Mouse (Mus musculus) lung, embryonic 16.5 days (tissue): ENCODE results near the gene Adra1b. TPM values are rescaled to one million over a fixed set of nuclear protein-coding genes. Genes with fewer than 3 reads are reported as not detected.

Experiments used
- ATAC-seq: fragments of 200-750 bp; cut with Nextera tagmentation; 2 replicates; pipeline ENCODE4 v1.8.0; 2017; ENCODE audit warnings: low read depth, mild to moderate bottlenecking, moderate library complexity
- H3K27ac ChIP-seq: fragments of 300-500 bp; sonication (generic); 2 replicates; pipeline ENCODE4 v1.5.1; 2014; ENCODE audit warnings: mild to moderate bottlenecking, control low read depth, low read length
- H3K27me3 ChIP-seq: fragments of 300-500 bp; sonication (generic); 2 replicates; pipeline ENCODE4 v1.6.1; 2014; ENCODE audit warnings: low read depth, low read length, mixed read lengths; ENCODE audit not compliant: control insufficient read depth, insufficient read depth
- H3K36me3 ChIP-seq: fragments of 300-500 bp; sonication (generic); 2 replicates; pipeline ENCODE4 v1.6.1; 2014; ENCODE audit warnings: low read length; ENCODE audit not compliant: control insufficient read depth, insufficient read depth
- H3K4me1 ChIP-seq: fragments of 300-500 bp; sonication (generic); replicated peaks from 2 replicates; pipeline ENCODE4 v1.6.1; 2014; ENCODE audit warnings: low read length, mixed read lengths; ENCODE audit not compliant: control insufficient read depth, insufficient read depth
- H3K4me2 ChIP-seq: fragments of 300-500 bp; sonication (generic); 2 replicates; pipeline ENCODE4 v1.6.1; 2014; ENCODE audit warnings: low read depth, low read length, control low read depth
- H3K4me3 ChIP-seq: fragments of 300-500 bp; sonication (generic); 2 replicates; pipeline ENCODE4 v1.5.1; 2014; ENCODE audit warnings: mild to moderate bottlenecking, low read length, control low read depth
- H3K9ac ChIP-seq: fragments of 300-500 bp; sonication (generic); 2 replicates; pipeline ENCODE4 v1.6.1; 2014; ENCODE audit warnings: low read length, control low read depth
- H3K9me3 ChIP-seq: fragments of 300-500 bp; sonication (generic); 2 replicates; pipeline ENCODE4 v1.6.1; 2016; ENCODE audit warnings: low read length; ENCODE audit not compliant: control insufficient read depth
- WGBS: fragments of 180-500 bp; shearing (Covaris S2); extraction: QIAGEN DNeasy Blood & Tissue Kit; methylation state at CpG from one replicate; pipeline ENCODE4 v1.1.7; 2014; 5-methylcytosine and 5-hydroxymethylcytosine counted together
- polyA plus RNA-seq: library from polyadenylated mRNA; unstranded; fragments of >200 nt; fragmentation: Nextera tagmentation; extraction: Ambion mirVana; gene quantifications from 2 replicates; pipeline ENCODE4 v1.2.1, GENCODE M21; 2015

The Adra1b gene
- polyA plus RNA-seq, 1 experiment from 2014 or later = 3.6 TPM

GRCm38 (mm10) chr11:43840491-43840890, 60.5 kb downstream of the Adra1b start:
- no peak for ATAC-seq
- Histone ChIP-seq H3K4me3 (no peak overlapping the region), H3K4me2 (no peak overlapping the region), H3K36me3 (no peaks in the 10 kb centered on the region), H3K4me1 (no peaks in the 10 kb centered on the region; the same call in 1 of the 2 replicates), H3K27me3 (peaks cover 12% of the 10 kb centered on the region), H3K9me3 (no peaks in the 10 kb centered on the region), H3K27ac (no peak overlapping the region), H3K9ac (no peak overlapping the region)
- WGBS = 51% methylated on average over 6 of the region's 6 CpGs

GRCm38 (mm10) chr11:43835880-43836740, 64.9 kb downstream of the Adra1b start:
- H3K9me3 ChIP-seq = no peaks in the 10 kb centered on the region
- peak overlapping the region; percentile 72 for H3K4me2 ChIP-seq
- no peaks in the 10 kb centered on the region for H3K36me3 ChIP-seq
- H3K4me1 ChIP-seq = peaks cover 4% of the 10 kb centered on the region; the same call in 1 of the 2 replicates
- peak overlapping the region; percentile 62 for H3K4me3 ChIP-seq
- no peak overlapping the region for H3K27ac ChIP-seq
- ATAC-seq = peak; percentile 95
- H3K9ac ChIP-seq = peak overlapping the region; percentile 74
- 7% methylated on average over 41 of the region's 68 CpGs for WGBS
- H3K27me3 ChIP-seq = peaks cover 19% of the 10 kb centered on the region

- H3K4me1 ChIP-seq = peaks cover 4% of the 10 kb centered on the region; the same call in 1 of the 2 replicates
- no peaks in the 10 kb centered on the region for H3K9me3 ChIP-seq
- H3K9ac ChIP-seq = no peak overlapping the region
- peaks cover 19% of the 10 kb centered on the region for H3K27me3 ChIP-seq
- peak overlapping the region; percentile 72 for H3K4me2 ChIP-seq
- peak overlapping the region; percentile 62 for H3K4me3 ChIP-seq
- H3K27ac ChIP-seq = no peak overlapping the region
- 89% methylated on average over 15 of the region's 15 CpGs for WGBS
- H3K36me3 ChIP-seq = no peaks in the 10 kb centered on the region
- no peak for ATAC-seq
Measured at GRCm38 (mm10) chr11:43835456-43835855, 65.6 kb downstream of the Adra1b start.

- peak overlapping the region; percentile 72 for H3K4me2 ChIP-seq
- H3K27me3 ChIP-seq = peaks cover 19% of the 10 kb centered on the region
- no peak overlapping the region for H3K27ac ChIP-seq
- peak overlapping the region; percentile 36 for H3K4me3 ChIP-seq
- peaks cover 4% of the 10 kb centered on the region; the same call in 1 of the 2 replicates for H3K4me1 ChIP-seq
- WGBS = 41% methylated on average over 11 of the region's 11 CpGs
- H3K9ac ChIP-seq = peak overlapping the region; percentile 44; the same call in 1 of the 2 replicates
- no peaks in the 10 kb centered on the region for H3K36me3 ChIP-seq
- ATAC-seq = no peak
- no peaks in the 10 kb centered on the region for H3K9me3 ChIP-seq
Measured at GRCm38 (mm10) chr11:43834531-43834930, 66.5 kb downstream of the Adra1b start.

- Histone ChIP-seq H3K9ac (no peak overlapping the region), H3K4me2 (no peak overlapping the region), H3K9me3 (no peaks in the 10 kb centered on the region), H3K27ac (peak overlapping the region; percentile 8; the same call in 1 of the 2 replicates), H3K4me3 (no peak overlapping the region), H3K36me3 (no peaks in the 10 kb centered on the region), H3K4me1 (peaks cover 4% of the 10 kb centered on the region; the same call in 1 of the 2 replicates), H3K27me3 (peaks cover 12% of the 10 kb centered on the region)
- ATAC-seq = peak; percentile 57
- WGBS = 33% methylated on average over 4 of the region's 4 CpGs
Measured at GRCm38 (mm10) chr11:43831530-43831929, 69.5 kb downstream of the Adra1b start.

- Histone ChIP-seq H3K4me1 (no peaks in the 10 kb centered on the region; the same call in 1 of the 2 replicates), H3K4me3 (no peak overlapping the region), H3K9ac (no peak overlapping the region), H3K4me2 (no peak overlapping the region), H3K27me3 (no peaks in the 10 kb centered on the region), H3K9me3 (no peaks in the 10 kb centered on the region), H3K36me3 (no peaks in the 10 kb centered on the region), H3K27ac (no peak overlapping the region)
- 91% methylated on average over 4 of the region's 4 CpGs for WGBS
- no peak for ATAC-seq
Measured at GRCm38 (mm10) chr11:43826769-43827168, 74.2 kb downstream of the Adra1b start.

- Histone ChIP-seq H3K9me3 (no peaks in the 10 kb centered on the region), H3K27ac (no peak overlapping the region), H3K4me2 (no peak overlapping the region), H3K4me1 (peaks cover 2% of the 10 kb centered on the region), H3K4me3 (no peak overlapping the region), H3K27me3 (no peaks in the 10 kb centered on the region), H3K9ac (no peak overlapping the region), H3K36me3 (no peaks in the 10 kb centered on the region)
- no peak; the same call in 1 of the 2 replicates for ATAC-seq
- 47% methylated on average over 5 of the region's 5 CpGs for WGBS
Measured at GRCm38 (mm10) chr11:43823349-43823748, 77.7 kb downstream of the Adra1b start.

GRCm38 (mm10) chr11:43820552-43821460, 80.2 kb downstream of the Adra1b start:
- Histone ChIP-seq H3K4me1 (peaks cover 2% of the 10 kb centered on the region), H3K9me3 (no peaks in the 10 kb centered on the region), H3K4me3 (no peak overlapping the region), H3K27ac (no peak overlapping the region), H3K9ac (no peak overlapping the region), H3K36me3 (no peaks in the 10 kb centered on the region), H3K27me3 (no peaks in the 10 kb centered on the region), H3K4me2 (no peak overlapping the region)
- ATAC-seq = 0 out of 2 replicates have a peak, but pooled peaks have one; percentile 20
- 51% methylated on average over 11 of the region's 11 CpGs for WGBS
